Mouse (Mus musculus) ovary, postnatal 36 days (tissue): Measurements from ENCODE around the gene Ptpn1.
A peak's percentile ranks its signal among the peaks of the same experiment; 100 is the strongest.

ENCODE experiments used
- DNase-seq: peaks from one replicate; pipeline ENCODE4 v3.0.0; 2022; ENCODE audit warnings: low spot score, mixed read lengths

The Ptpn1 gene

DNA sequence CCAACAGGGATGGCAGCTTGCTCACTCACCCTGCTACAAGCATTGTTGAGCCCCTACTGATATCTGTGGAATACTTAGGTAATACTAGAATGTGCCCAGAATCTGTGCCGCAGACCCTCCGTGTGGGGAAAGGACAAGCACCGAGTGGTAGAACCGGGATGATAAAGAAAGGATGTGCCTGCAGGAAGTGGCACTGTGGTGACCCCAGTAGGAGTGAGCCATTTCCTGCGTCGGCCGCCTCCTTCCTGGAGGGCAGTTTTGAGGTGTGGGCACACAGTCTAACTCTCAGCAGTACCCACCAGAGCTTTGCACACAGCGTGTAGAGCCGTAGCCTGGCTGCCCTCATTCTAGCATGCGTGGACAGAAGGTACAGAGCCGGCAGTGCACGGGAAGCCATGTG is 43.9 kb downstream of the Ptpn1 start:
- no peak for DNase-seq

GRCm38 (mm10) chr2:167978271-167978670 is 46.4 kb downstream of the Ptpn1 start:
- no peak for DNase-seq

DNA sequence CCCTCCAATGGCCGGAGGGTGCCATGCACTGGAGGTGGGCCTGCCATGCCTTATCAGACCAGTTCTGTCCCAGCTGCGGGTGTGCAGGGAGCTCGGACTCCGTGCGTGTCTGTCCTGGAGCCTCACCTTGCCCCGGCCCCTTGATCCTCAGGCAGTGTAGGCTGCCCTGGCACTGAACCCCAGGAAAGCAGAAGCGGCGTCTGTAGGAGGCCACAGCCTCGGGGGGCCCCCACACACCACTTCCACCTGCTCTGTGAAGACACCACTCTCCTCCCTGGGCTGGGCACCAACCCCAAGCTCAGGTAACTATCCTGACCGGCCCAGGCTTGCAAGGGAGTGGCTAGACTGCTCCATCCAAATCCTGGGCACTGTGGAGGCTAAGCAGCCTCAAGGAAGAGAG is 48.5 kb downstream of the Ptpn1 start:
- DNase-seq, result no peak

- peak; percentile 46 for DNase-seq
Measured at GRCm38 (mm10) chr2:167982646-167983045, 50.8 kb downstream of the Ptpn1 start.

DNA sequence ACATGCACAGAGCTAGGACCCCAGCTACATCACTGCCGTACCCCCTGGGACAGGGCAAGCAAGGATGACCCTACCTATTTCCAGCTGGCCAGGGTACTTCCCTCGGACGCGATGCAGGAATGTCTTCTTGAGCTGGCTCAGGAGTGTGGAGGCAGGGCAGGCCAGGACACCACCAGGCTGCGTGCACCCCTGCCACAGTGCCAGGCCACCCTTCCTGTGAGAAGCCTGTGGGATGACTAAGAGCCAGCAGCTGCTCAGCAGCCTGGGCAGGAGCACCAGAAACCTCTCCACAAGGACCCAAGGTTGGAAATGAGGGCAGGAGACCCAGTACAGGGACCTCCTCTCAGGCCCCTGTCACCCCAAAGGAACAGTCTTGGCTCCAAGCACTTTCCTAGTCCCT is 52.5 kb downstream of the Ptpn1 start:
- no peak for DNase-seq

- no peak for DNase-seq
Measured at GRCm38 (mm10) chr2:167984946-167985345, 53.1 kb downstream of the Ptpn1 start.

GRCm38 (mm10) chr2:167986762-167987161 is 54.9 kb downstream of the Ptpn1 start:
- no peak for DNase-seq

- DNase-seq, result no peak
Measured at GRCm38 (mm10) chr2:167987640-167988039, 55.8 kb downstream of the Ptpn1 start.

DNA sequence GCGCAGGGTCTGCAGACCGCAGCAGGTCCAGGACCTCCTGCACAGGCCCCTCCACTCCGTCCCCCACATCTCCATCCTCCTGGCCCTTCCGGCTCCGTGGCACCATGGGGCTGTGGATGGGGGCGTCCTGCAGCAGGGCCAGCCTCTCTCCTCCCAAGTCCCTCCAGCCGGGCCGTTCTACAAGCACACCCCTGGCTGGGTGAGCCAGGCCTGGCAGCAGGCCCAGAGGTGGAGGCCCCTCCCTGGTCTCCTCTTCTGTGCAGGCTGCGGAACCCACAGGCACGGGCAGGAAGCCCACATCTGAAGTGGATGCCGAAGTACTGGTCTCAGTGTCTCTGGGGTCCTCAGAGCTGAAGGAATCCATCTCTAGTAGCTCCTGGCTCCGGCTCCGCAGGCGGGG is 57.5 kb downstream of the Ptpn1 start:
- DNase-seq, result peak; percentile 52

- no peak for DNase-seq
Measured at GRCm38 (mm10) chr2:167993260-167993659, 61.4 kb downstream of the Ptpn1 start.

- no peak for DNase-seq
Measured at GRCm38 (mm10) chr2:167995870-167996635, 64.2 kb downstream of the Ptpn1 start.

DNA sequence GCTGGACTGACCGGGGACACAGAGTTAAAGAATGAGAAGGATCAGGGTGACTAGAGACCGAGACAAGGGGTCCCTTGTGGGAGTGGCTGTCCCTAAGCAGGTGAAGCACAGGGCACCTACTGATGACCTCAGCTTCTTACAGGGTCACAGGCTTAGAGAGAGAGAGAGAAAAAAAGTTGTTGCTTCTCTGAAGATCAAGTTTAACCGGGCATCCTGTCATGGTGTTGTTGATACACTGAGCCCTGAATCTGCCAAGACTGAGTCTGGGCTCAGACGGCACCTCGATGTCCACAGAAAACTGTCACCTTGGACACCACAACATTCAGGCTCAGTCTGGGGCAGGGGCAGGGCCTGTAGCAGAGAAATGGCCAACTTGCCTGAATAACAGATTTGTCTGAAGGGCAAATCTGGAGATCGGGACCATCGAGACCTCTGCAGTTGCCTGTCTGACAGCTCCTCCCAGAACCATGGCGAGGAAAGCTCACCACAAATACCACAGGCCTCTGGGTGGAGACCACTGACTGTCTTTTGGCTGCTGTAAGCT is 64.9 kb downstream of the Ptpn1 start:
- no peak for DNase-seq

- no peak for DNase-seq
Measured at GRCm38 (mm10) chr2:167997562-167997961, 65.7 kb downstream of the Ptpn1 start.

- no peak for DNase-seq
Measured at GRCm38 (mm10) chr2:167999145-167999743, 67.4 kb downstream of the Ptpn1 start.

DNA sequence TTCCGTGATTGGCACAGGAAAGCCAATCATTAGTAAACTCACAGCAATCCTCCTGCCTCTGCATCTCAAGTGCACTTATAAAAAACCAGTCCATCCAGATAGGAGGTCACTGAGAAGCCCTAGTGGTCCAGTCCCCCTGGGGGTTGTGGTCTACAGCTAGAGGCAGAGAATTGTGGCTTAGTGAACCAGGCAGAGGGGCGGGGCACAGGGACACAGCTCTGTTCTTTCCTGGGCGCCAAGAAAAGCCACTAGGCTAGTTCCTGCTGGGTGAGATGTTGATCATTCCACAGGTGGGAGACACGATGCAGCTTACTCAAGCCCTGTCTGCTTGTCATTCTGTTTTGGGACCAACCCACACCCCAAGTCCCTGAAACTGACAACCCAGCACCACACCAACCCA is 70.3 kb downstream of the Ptpn1 start:
- DNase-seq, result no peak

GRCm38 (mm10) chr2:168002884-168003283 is 71.0 kb downstream of the Ptpn1 start:
- no peak for DNase-seq

- DNase-seq, result no peak
Measured at GRCm38 (mm10) chr2:168003431-168003830, 71.6 kb downstream of the Ptpn1 start.

GRCm38 (mm10) chr2:168004369-168004768 is 72.5 kb downstream of the Ptpn1 start:
- DNase-seq, result no peak

GRCm38 (mm10) chr2:168005005-168005404 is 73.1 kb downstream of the Ptpn1 start:
- DNase-seq, result no peak

DNA sequence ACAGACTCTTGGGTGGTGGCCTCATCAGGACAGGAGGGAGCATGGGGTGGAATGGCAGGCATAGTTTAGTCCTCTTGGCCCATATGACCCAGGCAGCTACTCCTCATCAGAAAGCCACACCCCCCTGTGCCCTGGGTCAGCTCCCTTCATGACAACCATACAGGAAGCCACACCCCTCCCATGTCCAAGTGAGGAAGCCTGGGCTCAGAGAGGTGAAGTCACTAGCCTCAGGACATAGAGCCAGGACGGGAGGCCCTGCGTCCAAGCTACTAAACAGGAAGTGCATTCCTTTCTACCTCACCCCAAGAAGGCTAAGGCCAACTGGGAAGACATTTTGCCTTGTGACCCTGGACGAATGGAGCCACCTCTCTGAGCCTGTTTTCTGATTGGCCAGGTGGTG is 73.8 kb downstream of the Ptpn1 start:
- no peak for DNase-seq

DNA sequence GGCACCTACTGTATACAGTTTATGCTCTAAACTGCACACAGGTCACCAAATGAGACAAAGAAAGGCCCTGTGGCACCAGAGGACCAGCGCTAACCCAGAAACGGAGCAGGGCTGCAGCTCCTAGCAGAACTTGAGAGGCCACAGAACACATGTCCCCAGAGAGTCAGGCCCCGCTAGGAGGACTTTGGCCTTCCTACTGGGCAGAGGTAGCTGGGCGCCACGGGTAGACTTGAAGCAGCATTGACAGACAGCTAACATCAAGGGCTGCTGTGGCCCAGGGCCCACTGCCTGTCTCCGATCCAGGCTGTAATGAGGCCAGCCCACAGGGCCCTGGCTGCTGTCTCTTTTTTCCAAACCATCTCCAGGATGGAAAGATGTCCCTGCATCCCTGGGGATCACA is 74.6 kb downstream of the Ptpn1 start:
- no peak for DNase-seq

DNA sequence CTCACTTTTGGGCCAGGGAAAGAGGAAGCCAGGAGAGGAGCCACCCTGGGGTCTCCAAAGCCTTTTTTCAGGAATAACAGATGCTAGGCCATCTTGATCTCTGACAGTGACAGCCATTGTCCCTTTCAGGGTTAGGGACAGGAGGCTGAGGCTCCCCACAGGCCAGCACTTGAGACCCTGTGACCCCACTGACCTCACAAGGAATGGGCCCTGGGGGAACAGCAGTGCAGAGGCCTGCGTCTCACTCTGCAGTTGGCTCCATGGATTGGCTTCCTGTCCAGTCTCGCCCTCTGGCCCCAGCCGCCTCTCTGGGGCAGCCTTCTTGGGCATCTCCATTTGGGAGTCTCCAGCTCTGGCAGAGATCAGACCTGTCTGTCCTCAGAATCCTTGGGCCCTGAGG is 76.3 kb downstream of the Ptpn1 start:
- no peak for DNase-seq

DNA sequence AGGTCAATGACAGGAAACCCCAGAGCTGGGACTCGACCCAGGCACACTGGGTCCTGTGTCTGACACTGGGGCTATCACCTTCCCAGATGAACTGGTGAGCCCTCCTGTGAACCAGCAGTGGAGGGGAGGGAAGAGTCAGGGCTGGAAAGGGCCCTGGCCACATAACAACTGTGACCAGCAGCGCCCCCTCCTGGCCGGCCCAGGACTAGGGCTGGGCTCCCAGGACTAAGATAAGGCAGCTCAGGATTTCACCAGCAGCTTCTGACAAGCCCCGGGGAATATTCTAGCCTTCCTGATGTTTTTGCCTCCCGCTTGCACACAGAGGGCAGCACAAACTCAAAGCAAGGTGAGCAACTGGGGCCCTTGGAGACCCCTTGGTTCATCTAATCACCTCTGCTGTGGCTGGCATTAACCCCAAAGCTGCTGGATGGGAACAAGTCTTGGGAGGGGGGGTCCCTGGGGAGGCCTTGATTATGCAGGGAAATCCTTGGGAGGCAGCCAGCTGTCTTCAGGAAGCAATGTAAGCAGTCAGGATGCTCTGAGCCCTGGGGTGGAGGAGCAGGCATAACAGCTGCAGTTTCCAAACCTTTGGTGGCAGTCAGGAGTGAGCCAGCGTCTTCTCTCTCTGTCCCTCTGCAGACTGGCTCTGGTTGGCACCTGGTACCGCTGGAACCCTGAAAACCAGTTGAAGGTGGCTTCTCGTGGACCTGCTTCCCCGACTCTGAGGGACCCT is 78.2 kb downstream of the Ptpn1 start, which contains the start of gene Ripor3:
Ripor3 (minus strand) TSS at position 683 of the 733 bp plus-strand sequence.
- peak; percentile 80 for DNase-seq
